Mouse (Mus musculus): Measurements from ENCODE around the gene Ms4a4d. TPM values are rescaled to one million over a fixed set of nuclear protein-coding genes. Genes with fewer than 3 reads are reported as not detected.
"Not testable (repeated sequence)": the region's sequence is repeated elsewhere in the genome, so short reads cannot be mapped to it uniquely, and the experiment has no call there.

Ms4a4d gene
- polyA plus RNA-seq, 1 experiment from 2014 or later: 0.38 TPM

DNA sequence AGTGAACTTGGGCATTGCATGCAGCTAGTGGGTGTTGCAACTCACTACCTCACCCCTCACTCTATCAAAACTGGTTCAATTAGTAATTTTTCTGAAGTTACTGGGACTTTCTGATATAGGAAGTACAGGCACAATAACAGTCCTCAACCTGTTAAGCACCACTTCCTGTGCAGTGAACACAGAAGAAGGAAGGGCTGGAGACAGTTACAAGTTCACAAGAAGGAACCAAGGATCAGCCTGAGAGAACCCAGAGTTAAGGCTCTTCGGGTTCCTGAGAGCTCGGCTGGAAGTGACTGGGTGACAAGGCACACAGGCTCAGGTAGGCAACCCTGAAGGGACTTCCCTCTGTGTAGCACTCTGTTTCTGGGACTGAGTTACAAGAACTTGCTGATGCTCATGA lies 18.2 kb upstream of the Ms4a4d start:
- not testable (repeated sequence) for H3K27ac ChIP-seq; ATAC-seq; H3K9ac ChIP-seq; H3K27me3 ChIP-seq (replicated peaks); H3K4me2 ChIP-seq; H3K4me1 ChIP-seq; H3K36me3 ChIP-seq; H3K4me3 ChIP-seq; H3K9me3 ChIP-seq (replicated peaks)
- 19% methylated on average over 2 of the region's 2 CpGs for WGBS (ENCODE audit: insufficient replicate concordance)

DNA sequence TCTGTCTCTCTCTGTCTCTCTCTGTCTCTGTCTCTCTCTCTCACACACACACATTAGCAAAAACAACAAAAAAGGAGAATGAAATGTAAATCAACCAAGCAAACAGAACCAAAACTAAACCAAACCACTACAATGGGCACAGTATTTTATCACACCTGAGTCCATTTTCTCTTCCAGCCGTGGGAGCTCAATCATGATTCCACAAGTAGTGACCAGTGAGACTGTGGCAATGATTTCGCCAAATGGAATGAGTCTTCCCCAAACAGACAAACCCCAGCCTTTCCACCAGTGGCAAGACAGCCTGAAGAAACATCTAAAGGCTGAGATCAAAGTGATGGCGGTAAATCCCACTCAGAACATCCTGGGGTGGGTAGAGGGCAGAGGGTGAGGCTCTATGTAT lies 16.5 kb upstream of the Ms4a4d start:
- no peak overlapping the region for H3K9ac ChIP-seq
- no peak for ATAC-seq

DNA sequence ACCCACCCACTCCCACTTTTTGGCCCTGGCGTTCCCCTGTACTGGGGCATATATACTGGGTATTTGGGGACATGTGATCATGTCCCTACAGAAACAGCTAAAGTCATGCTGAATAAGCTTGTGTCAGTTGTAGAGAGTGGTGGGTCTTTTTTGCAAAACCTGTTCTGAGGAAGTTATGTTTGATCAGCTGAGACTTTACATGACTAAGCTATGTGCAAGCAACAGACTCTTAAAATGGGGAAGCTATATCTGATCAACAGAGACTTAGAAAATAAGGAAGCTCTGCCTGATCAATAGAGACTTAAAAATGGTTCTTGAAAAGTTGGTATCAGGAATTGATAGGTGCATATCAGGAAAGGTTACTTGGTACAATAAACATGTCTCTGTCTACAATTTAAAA lies 3.2 kb upstream of the Ms4a4d start:
- Histone ChIP-seq H3K9me3 (replicated peaks) (no peaks in the 10 kb centered on the region), H3K27me3 (replicated peaks) (no peaks in the 10 kb centered on the region), H3K36me3 (no peaks in the 10 kb centered on the region), H3K4me1 (0 out of 2 replicates have a peak, but pooled peaks cover 4% of the 10 kb centered on the region), H3K27ac (no peak overlapping the region), H3K4me3 (no peak overlapping the region), H3K4me2 (no peak overlapping the region), H3K9ac (no peak overlapping the region)
- WGBS (ENCODE audit: insufficient replicate concordance): 66% methylated on average over 1 of the region's 1 CpGs
- ATAC-seq: no peak

More for the DNA sequence above, 16.5 kb upstream of the Ms4a4d start:
- H3K27me3 ChIP-seq (replicated peaks): no peaks in the 10 kb centered on the region
- WGBS (ENCODE audit: insufficient replicate concordance): 63% methylated on average over 3 of the region's 3 CpGs
- no peak overlapping the region for H3K4me3 ChIP-seq
- no peaks in the 10 kb centered on the region for H3K9me3 ChIP-seq (replicated peaks)
- H3K36me3 ChIP-seq: no peaks in the 10 kb centered on the region
- H3K4me1 ChIP-seq: no peaks in the 10 kb centered on the region
- H3K27ac ChIP-seq: no peak overlapping the region
- H3K4me2 ChIP-seq: no peak overlapping the region

DNA sequence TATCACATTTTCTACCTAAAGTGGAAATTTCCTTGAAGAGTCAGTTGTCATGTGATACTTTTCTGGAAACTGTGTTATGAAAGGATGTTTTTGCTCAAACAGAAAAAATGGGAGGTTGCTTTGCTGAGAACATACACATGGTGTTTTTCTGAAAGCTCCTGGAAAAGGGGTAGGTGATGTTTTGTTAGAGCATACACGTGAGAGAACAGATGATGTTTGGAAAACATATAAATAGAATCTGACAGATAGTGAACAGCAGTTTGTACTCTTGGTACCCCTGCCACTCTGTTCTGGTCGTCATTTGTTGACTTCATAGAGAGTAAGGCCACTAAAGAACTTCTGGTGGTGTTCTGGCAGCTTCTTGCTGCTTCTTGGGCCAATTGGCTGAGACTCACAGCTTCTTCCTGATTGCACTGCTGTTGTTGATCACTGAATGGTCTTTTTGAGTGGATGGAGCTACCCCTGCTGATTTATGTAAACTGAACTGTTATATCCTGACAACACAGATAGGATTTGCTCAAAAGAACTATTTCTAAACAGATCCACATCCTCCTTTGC lies 2.6 kb upstream of the Ms4a4d start:
- H3K4me3 ChIP-seq: no peak overlapping the region
- no peak overlapping the region for H3K27ac ChIP-seq
- WGBS (ENCODE audit: insufficient replicate concordance): 53% methylated on average over 2 of the region's 2 CpGs
- 0 out of 2 replicates have a peak, but pooled peaks cover 4% of the 10 kb centered on the region for H3K4me1 ChIP-seq
- H3K9ac ChIP-seq: no peak overlapping the region
- no peaks in the 10 kb centered on the region for H3K36me3 ChIP-seq
- H3K4me2 ChIP-seq: no peak overlapping the region
- no peaks in the 10 kb centered on the region for H3K27me3 ChIP-seq (replicated peaks)
- ATAC-seq: no peak
- H3K9me3 ChIP-seq (replicated peaks): no peaks in the 10 kb centered on the region

DNA sequence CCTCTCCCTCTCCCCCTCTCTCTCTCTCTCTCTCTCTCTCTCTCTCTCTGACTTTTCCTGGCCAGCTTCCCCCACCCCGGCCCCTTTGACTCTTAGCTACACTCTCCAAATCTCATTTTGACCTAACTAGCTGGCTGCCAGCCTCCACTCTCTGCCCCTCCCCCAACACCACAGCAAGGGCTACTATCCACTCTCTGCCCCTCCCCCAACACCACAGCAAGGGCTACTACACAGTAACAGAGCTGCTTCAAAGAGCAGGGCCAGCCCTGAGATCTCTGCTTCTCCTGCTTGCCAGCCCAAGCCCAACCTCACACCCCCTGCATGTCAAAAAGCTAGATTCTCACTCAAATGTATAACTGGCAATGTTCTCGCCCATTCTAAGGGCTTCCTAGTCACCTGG lies 735 bp downstream of the Ms4a4d start:
- Histone ChIP-seq H3K4me2 (no peak overlapping the region), H3K4me1 (0 out of 2 replicates have a peak, but pooled peaks cover 4% of the 10 kb centered on the region), H3K27me3 (replicated peaks) (no peaks in the 10 kb centered on the region), H3K9ac (no peak overlapping the region), H3K9me3 (replicated peaks) (no peaks in the 10 kb centered on the region), H3K4me3 (no peak overlapping the region), H3K36me3 (no peaks in the 10 kb centered on the region), H3K27ac (no peak overlapping the region)
- WGBS (ENCODE audit: insufficient replicate concordance): 12% methylated on average over 2 of the region's 2 CpGs
- no peak for ATAC-seq

DNA sequence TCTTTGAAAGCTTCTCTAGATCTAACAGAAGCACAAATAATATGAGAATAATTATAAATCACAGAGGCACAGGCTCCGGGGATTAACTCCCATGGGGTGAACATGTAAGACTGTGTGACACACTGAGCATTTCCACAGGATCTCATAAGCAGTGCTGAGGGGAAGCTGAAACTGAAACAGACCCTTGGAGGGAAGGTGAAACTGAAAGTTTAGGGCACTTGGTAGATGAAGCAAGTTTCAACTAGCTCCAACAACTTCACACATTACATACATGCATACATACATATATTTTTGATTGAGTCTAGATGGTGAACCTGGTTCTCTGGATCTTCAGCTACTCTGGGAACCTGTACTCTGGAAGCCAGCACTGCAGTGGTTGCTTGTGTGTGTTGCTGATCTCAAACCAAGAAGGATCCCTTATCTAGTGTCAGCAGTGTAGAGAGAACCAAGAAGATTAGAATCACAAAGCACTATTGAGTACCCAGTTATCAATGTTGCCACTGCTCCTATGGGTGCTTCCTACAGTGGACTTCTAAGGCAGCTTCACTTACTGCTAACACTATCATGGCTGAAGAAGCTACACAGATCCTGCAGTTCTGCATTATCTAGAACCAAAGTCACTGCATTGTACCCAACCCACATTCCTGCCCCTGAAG lies 3.7 kb downstream of the Ms4a4d start:
- 75% methylated on average over 1 of the region's 1 CpGs for WGBS (ENCODE audit: insufficient replicate concordance)
- H3K27ac ChIP-seq; H3K36me3 ChIP-seq; H3K4me2 ChIP-seq; H3K9ac ChIP-seq; H3K27me3 ChIP-seq (replicated peaks); H3K9me3 ChIP-seq (replicated peaks); H3K4me3 ChIP-seq; H3K4me1 ChIP-seq; ATAC-seq: not testable (repeated sequence)

DNA sequence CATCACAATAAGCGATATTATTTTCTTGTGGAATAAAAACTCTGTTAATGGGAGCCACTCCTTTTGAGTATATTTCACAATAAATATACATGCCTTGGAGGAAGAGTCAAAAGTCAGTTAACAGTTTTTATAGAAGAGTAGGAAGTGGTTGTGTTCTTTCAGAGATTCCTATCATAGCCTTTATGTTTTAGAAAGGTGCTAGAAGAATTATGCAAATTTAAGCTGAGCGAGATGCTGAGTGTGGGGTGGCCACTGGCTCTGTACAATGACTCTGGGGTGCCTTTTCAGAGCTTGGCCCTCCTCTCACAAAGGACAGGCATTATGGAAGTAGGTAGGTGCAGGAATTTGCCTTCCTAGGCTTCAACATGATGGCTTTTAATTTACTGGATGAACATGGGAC lies 7.8 kb downstream of the Ms4a4d start:
- H3K9me3 ChIP-seq (replicated peaks); H3K27me3 ChIP-seq (replicated peaks); H3K36me3 ChIP-seq; ATAC-seq; H3K4me2 ChIP-seq; H3K4me1 ChIP-seq; H3K27ac ChIP-seq; H3K9ac ChIP-seq; H3K4me3 ChIP-seq: not testable (repeated sequence)
- 70% methylated on average over 2 of the region's 2 CpGs for WGBS (ENCODE audit: insufficient replicate concordance)

DNA sequence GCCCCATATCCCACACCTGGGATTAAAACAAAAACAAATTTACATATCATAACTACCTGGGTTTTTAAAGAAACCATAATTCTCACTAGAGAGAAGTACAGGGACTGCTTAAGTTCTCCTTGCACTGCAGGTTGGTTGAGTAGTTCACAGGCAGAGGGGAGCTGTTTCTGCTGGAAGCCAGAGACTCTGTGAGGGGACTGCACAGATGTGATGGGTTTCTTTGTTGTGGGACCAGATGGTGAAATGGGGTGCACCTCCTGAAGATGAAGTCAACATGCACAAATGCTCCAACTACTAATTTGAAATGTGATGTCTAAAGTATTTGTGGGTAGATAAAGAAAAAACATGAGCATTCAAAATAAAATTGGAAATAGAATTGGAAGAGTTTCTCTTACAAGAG lies 11.3 kb downstream of the Ms4a4d start:
- no peaks in the 10 kb centered on the region for H3K4me1 ChIP-seq
- H3K4me2 ChIP-seq: no peak overlapping the region
- no peaks in the 10 kb centered on the region for H3K27me3 ChIP-seq (replicated peaks)
- ATAC-seq: no peak
- H3K36me3 ChIP-seq: no peaks in the 10 kb centered on the region
- no peak overlapping the region for H3K9ac ChIP-seq
- no peak overlapping the region for H3K4me3 ChIP-seq
- no peak overlapping the region for H3K27ac ChIP-seq
- no peaks in the 10 kb centered on the region for H3K9me3 ChIP-seq (replicated peaks)

DNA sequence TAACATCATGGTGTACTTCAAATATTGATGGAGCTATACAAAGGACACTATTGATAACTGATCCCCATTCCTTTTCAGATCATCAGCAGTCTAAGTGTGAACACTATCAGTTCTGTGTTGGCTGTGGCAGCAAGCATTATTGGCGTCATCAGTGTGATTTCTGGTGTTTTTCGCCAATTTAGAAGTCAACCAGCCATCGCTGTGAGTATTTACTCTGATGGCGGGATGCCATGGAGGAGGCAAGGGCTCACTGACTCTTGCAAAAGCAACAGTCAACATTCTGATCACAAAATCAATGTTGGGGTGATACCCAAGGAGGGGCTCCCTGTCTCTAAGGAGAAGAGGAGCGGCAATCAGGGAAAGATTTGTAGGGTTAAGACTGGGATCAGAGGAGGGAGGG lies 18.1 kb downstream of the Ms4a4d start:
- no peak for ATAC-seq
- WGBS (ENCODE audit: insufficient replicate concordance): 66% methylated on average over 5 of the region's 5 CpGs
- H3K27me3 ChIP-seq (replicated peaks): no peaks in the 10 kb centered on the region
- no peaks in the 10 kb centered on the region for H3K4me1 ChIP-seq
- H3K4me3 ChIP-seq: no peak overlapping the region
- H3K9ac ChIP-seq: no peak overlapping the region
- H3K9me3 ChIP-seq (replicated peaks): no peaks in the 10 kb centered on the region
- no peak overlapping the region for H3K27ac ChIP-seq
- H3K36me3 ChIP-seq: no peaks in the 10 kb centered on the region
- no peak overlapping the region for H3K4me2 ChIP-seq

DNA sequence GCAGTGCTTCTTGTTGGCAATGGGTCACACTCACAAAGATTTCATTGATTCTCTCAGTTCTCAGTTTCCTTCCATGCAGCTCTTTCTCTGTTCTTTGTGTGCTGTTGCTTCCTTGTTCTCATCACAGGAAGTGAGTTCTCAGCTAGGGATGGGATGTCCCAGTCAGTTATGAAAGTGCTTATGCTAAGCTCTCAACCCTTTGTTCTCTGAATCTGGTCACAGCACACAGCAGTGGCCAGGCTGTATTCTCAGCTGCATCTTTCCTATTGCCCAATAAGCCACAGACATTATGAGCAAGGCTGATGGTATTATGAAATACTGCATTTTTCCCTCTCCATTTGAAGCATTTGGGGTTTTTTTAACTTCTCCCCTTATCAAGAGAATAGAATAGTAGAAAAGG lies 23.0 kb downstream of the Ms4a4d start:
- H3K4me2 ChIP-seq; H3K27ac ChIP-seq; H3K36me3 ChIP-seq; ATAC-seq; H3K4me1 ChIP-seq; H3K27me3 ChIP-seq (replicated peaks); H3K4me3 ChIP-seq; H3K9ac ChIP-seq; H3K9me3 ChIP-seq (replicated peaks): not testable (repeated sequence)

DNA sequence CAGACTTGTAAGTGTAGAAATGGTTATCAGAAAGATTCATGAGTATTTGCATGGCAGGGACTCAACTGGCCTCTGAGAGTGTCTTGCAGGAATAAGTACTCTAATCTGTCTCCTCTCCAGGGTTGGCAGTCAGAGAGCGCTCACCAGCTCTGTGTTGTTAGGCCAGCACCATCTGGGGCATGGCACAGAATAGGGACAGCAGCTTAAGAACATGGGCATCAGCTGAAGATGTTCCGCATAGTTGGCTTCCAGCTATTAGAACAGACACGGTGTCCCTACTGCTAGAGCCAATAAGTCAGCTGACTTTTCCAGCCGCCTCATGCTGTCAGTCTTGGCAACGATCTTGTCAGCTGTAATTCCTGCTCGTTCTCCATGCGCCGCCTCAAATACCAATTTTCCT lies 38.4 kb downstream of the Ms4a4d start:
- Histone ChIP-seq H3K4me1 (no peaks in the 10 kb centered on the region), H3K4me3 (no peak overlapping the region), H3K4me2 (no peak overlapping the region), H3K27ac (no peak overlapping the region), H3K27me3 (replicated peaks) (no peaks in the 10 kb centered on the region), H3K9me3 (replicated peaks) (no peaks in the 10 kb centered on the region), H3K9ac (no peak overlapping the region), H3K36me3 (no peaks in the 10 kb centered on the region)
- ATAC-seq: no peak
- 80% methylated on average over 8 of the region's 8 CpGs for WGBS (ENCODE audit: insufficient replicate concordance)

DNA sequence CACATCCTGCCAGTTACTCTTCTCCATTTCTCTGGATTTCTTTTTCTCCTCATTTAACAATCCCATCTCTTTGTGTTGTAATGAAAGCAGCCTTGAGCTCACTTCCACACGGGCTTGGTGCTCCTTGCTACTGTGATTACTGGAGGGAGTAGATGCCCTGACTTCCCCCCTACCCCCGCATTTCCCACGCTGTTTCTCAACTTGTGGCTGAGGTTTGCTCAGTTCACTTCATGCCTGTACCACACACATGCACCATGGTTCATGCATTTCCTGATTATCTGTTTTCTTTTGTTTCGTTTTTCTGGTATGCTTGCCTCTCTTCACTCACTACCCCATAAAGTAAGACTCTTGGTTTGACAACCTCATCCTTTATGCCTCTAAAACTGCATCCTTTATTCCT lies 52.6 kb downstream of the Ms4a4d start:
- WGBS (ENCODE audit: insufficient replicate concordance): 40% methylated on average over 4 of the region's 4 CpGs
- Histone ChIP-seq H3K27me3 (replicated peaks) (no peaks in the 10 kb centered on the region), H3K36me3 (no peaks in the 10 kb centered on the region), H3K4me2 (no peak overlapping the region), H3K4me1 (no peaks in the 10 kb centered on the region), H3K4me3 (no peak overlapping the region), H3K27ac (no peak overlapping the region), H3K9me3 (replicated peaks) (no peaks in the 10 kb centered on the region), H3K9ac (no peak overlapping the region)
- ATAC-seq: no peak

DNA sequence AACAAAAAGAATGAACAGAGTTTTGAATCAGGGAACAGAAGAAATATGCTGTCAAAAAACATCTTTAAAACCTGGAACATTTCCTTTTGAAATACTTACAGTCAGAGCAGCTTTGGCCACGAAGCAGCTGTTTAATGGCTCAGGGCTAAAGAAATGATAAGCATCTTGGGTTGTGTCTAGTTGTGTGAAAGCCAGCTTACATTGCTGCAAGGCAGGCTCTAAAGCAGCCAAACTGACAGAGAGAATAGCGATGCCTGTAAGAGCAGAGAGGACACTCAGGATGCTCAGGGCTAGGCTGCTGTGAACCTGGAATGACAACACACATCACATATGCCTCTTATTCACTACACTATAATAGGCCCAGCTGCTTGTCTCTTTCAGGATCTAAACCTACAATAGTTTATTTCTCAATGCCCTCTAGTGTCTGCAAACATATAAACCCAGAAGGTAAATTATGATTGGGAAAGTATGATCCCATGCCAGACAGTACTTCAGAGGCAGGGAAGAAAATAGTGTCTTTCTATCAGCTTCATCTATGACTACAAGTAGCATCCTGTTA lies 53.4 kb downstream of the Ms4a4d start:
- ATAC-seq: no peak
- Histone ChIP-seq H3K9me3 (replicated peaks) (no peaks in the 10 kb centered on the region), H3K36me3 (no peaks in the 10 kb centered on the region), H3K4me1 (no peaks in the 10 kb centered on the region), H3K4me3 (no peak overlapping the region), H3K27ac (no peak overlapping the region), H3K4me2 (no peak overlapping the region), H3K27me3 (replicated peaks) (no peaks in the 10 kb centered on the region), H3K9ac (no peak overlapping the region)
- WGBS (ENCODE audit: insufficient replicate concordance): 38% methylated on average over 2 of the region's 2 CpGs

Measured in liver, embryonic 12.5 days (tissue).